Mouse (Mus musculus) forebrain, embryonic 15.5 days (tissue): ENCODE data around the gene 4921511C20Rik. TPM values are rescaled to one million over a fixed set of nuclear protein-coding genes. Genes with fewer than 3 reads are reported as not detected.

Source experiments
- ATAC-seq: fragments of 200-750 bp; cut with Nextera tagmentation; replicated peaks from 2 replicates; pipeline ENCODE4 v1.8.0; 2017; ENCODE audit warnings: mild to moderate bottlenecking, moderate TSS enrichment, moderate library complexity
- H3K27ac ChIP-seq: fragments of 300-500 bp; sonication (generic); replicated peaks from 2 replicates; pipeline ENCODE4 v1.5.1; 2015; ENCODE audit warnings: mild to moderate bottlenecking, inconsistent platforms
- H3K27me3 ChIP-seq: fragments of 300-500 bp; sonication (generic); 2 replicates; pipeline ENCODE4 v1.6.1; 2015; ENCODE audit warnings: inconsistent platforms
- H3K36me3 ChIP-seq: fragments of 300-500 bp; sonication (generic); 2 replicates; pipeline ENCODE4 v1.6.1; 2015; ENCODE audit warnings: mild to moderate bottlenecking, inconsistent platforms
- H3K4me1 ChIP-seq: fragments of 300-500 bp; sonication (generic); 2 replicates; pipeline ENCODE4 v1.6.1; 2015; ENCODE audit warnings: inconsistent platforms
- H3K4me2 ChIP-seq: fragments of 300-500 bp; sonication (generic); replicated peaks from 2 replicates; pipeline ENCODE4 v1.6.1; 2015; ENCODE audit warnings: mild to moderate bottlenecking, inconsistent platforms
- H3K4me3 ChIP-seq: fragments of 300-500 bp; sonication (generic); 2 replicates; pipeline ENCODE4 v1.5.1; 2015; ENCODE audit warnings: mild to moderate bottlenecking, inconsistent platforms
- H3K9ac ChIP-seq: fragments of 300-500 bp; sonication (generic); replicated peaks from 2 replicates; pipeline ENCODE4 v1.6.1; 2015; ENCODE audit warnings: mild to moderate bottlenecking, inconsistent platforms
- H3K9me3 ChIP-seq: fragments of 300-500 bp; sonication (generic); 2 replicates; pipeline ENCODE4 v1.6.1; 2016; ENCODE audit warnings: inconsistent platforms
- WGBS: fragments of 180-500 bp; shearing (Covaris S2); methylation state at CpG from one replicate; pipeline ENCODE4 v1.1.7; 2015; ENCODE audit warnings: mixed read lengths; 5-methylcytosine and 5-hydroxymethylcytosine counted together
- polyA plus RNA-seq: library from polyadenylated mRNA; unstranded; fragments of >200 nt; fragmentation: Nextera tagmentation; extraction: Ambion mirVana; gene quantifications from 2 replicates; pipeline ENCODE4 v1.2.1, GENCODE M21; 2015

Gene 4921511C20Rik
- not detected in 2 replicates for polyA plus RNA-seq

- Histone ChIP-seq H3K27me3 (no peaks in the 10 kb centered on the region), H3K4me2 (no peak within 1 kb of the TSS), H3K4me3 (no peak within 1 kb of the TSS), H3K9ac (no peak within 1 kb of the TSS), H3K4me1 (no peaks in the 10 kb centered on the region), H3K27ac (no peak within 1 kb of the TSS), H3K9me3 (no peaks in the 10 kb centered on the region), H3K36me3 (no peaks in the 10 kb centered on the region)
- ATAC-seq: no peak
- WGBS: 80% methylated on average over 2 of the region's 2 CpGs
Measured at GRCm38 (mm10) chrX:127393993-127394392, at the start of gene 4921511C20Rik. TSS of gene 4921511C20Rik (plus strand) at chrX:127394293.
